Mouse (Mus musculus) ZHBTc4 (cell line): ENCODE measurements around the gene Fuca2.
A peak's percentile ranks its signal among the peaks of the same experiment; 100 is the strongest.
"Not testable (repeated sequence)": the region's sequence is repeated elsewhere in the genome, so short reads cannot be mapped to it uniquely, and the experiment has no call there.

ENCODE experiments used
- DNase-seq: peaks from one replicate; pipeline ENCODE4 v3.0.0-alpha.2; 2011; ENCODE audit warnings: low read depth, low spot score

Gene Fuca2

DNA sequence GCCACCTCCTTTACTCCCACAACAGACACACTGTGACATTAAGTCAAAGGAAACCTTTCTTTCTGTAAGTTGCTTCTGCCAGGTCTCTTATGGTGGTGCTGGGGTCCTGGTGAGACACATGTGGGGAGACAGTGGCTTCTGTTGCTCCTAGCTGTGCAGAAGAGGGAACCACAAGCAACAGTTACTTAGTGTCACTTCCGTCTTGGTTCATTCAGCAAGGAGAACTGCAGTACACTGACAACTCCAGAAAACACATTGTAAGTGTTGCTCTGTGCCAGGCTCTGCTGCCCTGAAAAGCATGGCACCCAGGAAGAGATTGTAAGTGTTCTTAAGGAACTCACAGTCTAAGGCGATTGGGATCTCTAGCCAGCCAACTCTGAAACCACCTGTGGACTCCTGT is at the start of gene Fuca2:
Gene Fuca2, plus strand, starts transcription at position 210 of the 400 bp plus-strand sequence.
- no peak for DNase-seq

DNA sequence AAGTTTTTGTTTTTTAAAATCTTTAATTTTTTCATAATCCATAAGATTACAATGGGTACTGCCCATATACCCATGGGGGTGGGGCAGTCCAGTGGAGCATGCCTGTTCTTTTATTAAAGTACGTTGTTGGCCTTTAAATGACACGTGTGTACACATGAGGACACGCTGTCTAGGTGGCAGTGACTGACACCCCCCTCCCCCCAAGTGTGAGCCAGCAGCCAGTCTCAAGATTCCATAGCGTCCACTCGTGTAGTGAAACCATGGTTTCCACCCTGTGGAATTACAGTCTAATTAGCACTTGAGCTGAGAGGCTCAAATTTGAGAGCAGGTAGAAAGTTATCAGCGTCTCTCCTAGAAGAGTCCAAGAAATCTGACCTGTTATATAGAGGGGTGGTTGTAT is 47.7 kb upstream of the Fuca2 start:
- no peak for DNase-seq

DNA sequence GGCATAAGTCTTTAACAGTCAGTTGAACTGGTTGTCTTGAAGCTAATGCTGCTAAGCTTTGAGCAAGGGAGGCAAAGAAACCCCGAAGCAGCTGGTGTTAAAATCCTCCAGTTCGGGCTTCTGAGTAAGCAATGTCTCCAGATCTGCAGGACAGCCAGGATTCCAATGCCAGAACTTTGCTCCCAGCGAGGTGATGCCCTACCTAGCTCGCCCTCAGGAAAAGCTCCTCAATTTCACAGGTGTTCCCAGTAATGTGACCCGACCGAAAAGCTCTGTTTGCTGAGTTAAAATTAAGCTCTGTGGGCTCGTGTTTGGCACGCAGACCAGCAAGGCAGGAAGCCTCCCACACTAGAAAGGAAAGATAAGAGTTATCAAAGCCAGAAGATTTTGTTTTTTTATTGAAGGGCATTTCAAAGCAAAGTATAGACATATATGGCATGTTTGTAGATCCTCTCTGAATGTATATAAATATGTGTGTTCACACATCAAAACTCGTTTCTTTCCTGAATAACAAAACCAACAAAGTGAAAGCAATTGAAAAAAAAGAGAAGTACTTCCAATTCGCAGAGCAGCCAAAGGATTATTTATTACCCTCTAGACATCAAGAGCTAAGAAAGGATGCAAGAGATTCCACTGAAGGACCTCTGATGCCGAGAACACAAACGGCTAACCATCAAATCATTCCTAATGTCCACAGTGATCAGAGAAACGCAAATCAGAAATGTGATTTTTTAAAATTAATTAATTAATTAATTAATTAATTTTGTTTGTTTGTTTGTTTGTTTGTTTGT is 45.9 kb upstream of the Fuca2 start:
- DNase-seq = no peak

DNA sequence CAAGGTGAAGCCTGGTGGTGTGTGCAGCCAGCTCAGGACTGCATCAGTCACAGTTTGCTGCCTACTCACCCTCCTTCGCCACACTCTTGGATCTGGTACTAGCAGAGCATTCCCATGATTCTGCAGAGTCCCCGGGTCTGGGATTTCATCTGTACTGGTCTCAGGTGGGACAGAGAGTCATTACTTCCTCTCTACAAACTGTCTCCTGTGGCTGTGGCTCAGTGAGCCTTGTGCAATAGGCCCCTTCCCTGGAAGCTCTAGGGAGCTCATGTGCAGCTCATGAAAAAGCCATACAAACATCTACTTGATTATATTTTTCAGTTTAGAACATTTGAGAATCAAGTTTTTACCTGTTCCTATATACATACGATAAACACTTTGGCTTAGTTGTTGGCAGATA is 35.0 kb upstream of the Fuca2 start:
- DNase-seq = not testable (repeated sequence)

DNA sequence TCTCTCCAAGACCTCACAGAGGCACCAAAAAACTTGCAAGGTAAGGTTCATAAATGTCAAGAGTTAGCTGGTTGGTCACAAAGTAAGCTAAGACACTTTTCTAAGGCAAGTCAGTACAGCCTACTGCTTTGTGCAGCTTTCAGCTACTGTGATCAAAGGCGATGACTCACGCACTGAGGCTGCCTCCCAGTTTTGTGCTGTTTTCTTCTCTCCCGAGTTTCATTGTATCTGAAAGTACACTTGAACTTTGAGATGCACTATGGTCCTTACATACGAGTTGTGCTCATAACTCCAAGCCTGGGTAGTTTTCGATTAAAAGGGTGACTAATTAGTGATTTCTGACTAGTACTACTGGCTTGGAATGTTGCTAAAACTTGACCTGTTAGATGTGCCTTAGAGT is 32.4 kb upstream of the Fuca2 start:
- no peak for DNase-seq

DNA sequence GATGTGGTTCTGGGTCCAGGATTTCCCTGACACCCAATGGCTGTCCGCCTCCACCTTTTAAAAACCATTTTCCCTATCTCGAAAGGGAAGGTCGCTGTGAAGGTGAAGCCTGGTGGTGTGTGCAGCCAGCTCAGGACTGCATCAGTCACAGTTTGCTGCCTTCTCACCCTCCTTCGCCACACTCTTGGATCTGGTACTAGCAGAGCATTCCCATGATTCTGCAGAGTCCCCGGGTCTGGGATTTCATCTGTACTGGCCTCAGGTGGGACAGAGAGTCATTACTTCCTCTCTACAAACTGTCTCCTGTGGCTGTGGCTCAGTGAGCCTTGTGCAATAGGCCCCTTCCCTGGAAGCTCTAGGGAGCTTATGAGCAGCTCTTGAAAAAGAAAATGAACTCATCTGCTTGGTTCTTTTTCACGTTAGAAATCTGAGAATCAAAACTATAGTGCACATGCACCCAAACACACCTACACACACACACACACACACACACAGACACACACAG is 31.3 kb upstream of the Fuca2 start:
- DNase-seq = not testable (repeated sequence)

DNA sequence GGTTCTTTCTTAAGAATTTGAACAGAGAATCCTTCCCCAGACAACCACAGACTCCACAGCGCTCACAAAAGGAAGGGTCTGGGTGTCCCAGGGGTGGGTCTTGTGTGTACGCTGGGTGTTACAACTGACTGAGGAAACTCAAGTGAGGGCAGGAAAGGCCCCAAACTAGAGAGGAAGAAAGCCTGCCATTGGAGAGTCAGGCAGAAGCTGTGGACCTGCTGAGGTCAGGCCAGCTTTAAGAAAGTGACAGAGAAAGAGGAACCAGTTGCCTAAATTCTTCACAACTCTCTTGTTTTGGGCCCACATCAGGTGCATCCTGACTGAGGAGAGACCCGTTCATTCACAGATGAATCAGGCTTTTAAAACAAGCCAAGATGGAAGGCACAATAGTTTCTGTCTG is 29.1 kb upstream of the Fuca2 start:
- DNase-seq = no peak

DNA sequence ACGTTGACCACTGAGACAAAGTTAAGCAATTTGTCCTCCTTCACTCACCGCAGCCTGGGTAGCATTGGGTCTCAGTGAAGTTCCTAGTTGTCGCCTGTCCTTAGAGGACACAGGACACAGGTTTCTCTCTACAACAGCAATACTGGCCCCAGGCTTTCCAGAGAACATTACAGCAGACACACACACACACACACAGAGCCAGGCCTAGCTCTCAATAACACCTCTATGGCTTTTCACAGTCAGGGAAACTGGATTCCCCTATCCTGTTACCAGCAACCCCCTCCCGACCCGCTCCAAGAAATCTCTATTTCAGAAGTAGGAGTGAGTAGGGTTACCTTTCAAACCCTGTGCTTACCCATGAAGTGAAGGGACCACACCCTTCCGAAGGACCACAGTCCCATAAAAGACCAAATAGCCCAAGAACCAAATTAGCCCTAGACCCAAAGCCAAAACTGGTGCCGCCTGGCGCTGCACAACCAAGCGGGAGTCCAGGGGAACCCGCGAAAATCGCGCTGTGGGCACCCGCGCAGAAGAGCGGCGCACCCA is 26.0 kb upstream of the Fuca2 start:
- DNase-seq = peak; percentile 7

DNA sequence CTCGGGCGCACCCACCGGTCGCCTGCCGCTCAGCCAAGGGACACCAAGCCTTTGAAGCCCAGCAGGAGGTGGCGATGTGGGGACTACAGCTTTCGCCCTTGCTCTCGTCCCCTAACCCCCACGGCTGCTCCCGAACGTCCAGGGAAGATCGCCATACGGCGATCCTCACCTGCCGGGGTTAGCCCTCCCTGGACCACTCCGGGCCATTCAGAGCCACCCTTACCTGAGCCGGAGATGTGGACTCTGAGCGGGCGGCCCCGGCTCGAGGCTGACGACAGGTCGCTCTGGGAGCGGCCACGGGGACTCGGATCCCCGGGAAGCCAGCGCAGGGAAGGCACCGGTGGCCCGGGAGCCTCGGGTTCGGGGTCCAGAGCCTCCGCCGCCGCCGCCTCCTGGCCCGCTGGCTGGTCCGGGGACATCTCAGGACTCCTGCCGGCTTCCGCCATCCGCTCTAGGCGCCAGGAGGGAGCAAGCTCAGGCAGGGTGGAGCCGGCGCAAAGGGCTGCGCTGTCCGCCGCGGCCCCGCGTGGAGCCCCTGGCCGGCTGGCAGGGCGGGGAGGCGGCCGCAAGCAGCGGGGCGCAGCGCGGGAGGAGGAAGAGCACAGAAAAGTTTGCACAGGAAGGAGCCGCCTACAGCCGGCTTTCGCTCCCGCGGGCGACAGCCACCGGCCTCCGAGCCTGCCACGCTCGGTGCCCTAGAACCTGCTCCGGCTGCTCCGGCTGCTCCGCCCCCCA is 25.3 kb upstream of the Fuca2 start, which contains the start of gene Phactr2:
Gene Phactr2, minus strand, starts transcription at position 580 of the 735 bp plus-strand sequence.
- DNase-seq = peak; percentile 77

DNA sequence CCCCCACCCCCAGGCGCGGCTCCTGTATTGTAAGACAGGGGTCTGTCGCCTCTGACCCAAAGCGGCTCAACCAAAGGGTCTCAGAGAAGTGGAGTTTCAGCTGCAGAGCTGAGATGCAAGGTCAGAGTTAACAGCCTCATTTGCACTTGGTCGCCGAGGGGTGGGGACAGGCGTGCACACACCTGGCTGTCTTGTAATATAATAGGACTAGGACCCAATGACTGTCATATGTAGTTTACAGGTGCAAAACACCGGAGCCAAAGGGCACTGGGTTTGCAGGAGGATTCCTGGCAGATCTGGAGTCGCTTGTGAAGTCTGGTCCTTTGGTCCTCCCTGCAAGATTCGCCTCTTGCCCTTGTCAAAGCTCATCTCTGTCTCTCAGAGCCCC is 24.8 kb upstream of the Fuca2 start:
- DNase-seq = no peak

DNA sequence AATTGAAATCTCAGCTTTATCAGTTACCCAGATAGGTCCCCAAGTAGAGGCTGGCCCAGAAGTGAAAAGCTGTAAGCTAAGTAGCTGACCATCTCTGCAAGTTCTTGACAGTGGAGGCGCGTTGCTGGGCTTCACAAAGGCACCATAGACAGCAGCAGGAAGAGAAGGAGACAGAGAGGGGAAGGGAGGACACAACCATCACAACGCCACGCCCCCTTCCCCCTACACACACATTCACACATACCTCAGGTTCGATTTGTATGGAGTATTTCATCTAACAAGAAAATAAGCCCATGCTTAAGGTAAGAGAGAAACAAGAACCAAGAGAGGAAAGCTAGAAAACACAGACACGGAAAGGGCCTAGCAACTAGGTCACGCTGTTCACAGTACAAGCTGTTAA is 24.2 kb upstream of the Fuca2 start:
- DNase-seq = peak; percentile 19

DNA sequence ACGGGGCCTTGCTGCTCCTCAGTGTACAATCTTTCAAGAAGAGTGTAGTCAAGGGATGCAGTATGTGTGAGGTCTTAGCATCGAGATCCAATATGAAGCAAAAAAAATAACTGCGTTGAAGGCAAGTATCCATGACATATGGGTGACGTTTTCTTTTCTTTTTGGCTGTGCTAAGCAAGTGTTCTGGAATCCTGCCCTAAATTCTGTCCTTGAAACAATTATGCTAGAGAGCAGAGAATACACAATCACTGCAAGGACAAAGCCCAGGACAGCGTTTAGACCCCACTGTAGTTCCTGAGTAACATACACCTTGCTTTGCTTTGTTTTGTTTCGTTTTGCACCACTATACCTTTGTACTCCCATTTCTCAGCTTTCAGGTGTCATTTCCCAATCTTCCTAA is 20.0 kb upstream of the Fuca2 start:
- DNase-seq = no peak

DNA sequence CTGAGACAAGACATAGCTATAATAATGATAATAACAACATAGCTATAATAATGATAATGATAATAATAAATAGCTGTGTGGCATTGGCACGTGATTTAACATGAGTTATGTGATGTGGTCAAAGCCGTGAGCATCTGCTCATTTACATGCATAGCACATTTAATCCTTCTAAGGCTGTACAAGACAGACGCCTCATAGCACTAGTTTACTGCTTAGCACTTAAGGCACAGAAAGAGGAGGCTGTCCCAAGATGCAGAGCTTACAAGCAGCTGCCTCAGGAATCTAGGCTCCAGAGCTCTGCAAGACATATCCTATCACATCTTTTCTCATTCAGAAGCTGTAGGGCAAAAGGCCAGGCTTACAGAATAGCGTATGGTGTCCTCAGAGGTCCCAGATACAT is 13.4 kb upstream of the Fuca2 start:
- no peak for DNase-seq

DNA sequence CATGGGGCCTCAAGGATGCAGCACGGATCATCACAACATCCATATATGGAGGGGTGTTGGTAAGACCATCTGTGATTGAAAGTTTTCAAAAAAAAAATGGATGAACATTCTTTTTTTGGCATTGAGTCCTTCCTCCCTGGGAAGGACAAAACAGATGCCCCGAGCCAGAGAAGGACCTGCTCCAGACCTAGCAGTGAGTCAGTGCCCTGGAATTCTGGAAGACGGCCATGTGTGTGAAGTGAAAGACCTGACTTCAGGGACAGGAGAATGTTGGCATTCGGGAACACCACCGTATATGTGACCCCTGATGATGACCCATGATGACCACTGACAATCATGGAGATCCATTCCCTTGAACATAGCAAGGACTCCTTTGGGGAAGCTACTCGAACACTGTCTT is 9.7 kb upstream of the Fuca2 start:
- no peak for DNase-seq

DNA sequence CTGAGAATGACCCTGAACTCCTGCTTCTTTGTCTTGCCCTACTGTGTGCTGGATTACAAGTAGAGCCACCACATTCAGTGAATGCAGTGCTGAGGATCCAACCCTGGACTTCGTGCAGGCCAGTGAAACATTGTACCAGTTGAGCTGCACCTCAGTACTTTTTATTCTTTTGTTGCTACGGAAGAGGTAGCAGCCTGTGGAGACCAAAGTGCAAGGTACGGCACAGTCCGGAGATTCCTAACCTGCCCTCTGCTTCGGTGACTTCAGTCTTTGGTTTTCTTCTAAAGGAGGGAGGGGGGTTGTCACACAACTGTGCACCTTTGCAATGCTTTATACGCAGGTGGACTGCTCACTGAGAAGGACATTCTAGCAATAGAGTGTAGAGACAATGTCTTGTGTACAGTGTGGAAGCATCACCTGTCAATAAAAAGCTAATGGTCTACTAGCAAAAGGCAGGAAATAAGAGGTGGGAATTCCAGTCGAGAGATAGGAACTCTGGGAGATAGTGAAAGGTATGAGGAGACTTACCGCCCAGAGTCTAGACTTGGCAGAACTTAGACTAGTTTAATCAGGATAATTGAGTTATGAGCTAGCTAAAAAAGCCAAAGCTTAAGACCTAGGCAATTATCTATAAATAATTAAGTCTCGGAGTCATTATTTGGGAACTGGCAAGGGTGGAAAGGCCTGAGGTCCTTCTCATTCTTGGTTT is 5.2 kb upstream of the Fuca2 start:
- DNase-seq = no peak

DNA sequence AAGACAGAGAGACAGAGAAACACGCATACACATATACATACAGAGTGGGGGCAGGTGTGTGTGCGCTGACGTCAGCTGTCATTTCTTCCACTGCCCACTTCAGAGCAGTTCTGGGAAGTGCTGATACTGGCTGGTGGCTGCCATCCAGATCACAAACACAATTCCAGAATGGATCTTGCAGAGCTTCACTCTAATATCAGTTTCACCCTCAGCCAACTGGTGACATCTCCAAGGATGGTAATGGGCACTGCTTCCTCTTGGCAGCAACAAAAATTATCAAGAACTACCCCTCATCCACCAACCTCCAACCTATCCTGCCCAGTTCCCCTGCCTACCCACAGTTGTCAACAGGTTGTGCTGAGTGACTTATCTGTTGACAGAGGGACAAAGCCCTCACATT is 3.0 kb upstream of the Fuca2 start:
- DNase-seq = no peak

DNA sequence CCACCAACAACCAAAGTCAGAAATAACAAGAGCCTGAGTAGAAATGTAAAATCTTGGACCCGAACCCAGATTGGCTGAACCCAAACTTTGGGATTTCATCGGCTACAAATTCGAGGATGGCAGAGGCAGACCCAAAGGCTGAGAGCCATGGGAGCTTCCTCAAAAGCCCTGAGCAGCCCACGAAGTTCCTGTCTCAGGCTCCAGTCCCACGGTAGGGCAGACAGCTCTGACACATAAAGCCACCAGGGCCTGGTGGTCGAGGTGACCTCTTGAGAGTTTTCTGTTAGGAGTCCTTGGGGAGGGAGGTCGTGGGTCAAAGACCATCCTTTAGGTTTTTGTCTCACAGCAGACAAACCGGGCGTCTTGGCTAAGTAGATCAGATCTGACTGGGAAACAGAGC is 1.1 kb downstream of the Fuca2 start:
- DNase-seq = no peak

DNA sequence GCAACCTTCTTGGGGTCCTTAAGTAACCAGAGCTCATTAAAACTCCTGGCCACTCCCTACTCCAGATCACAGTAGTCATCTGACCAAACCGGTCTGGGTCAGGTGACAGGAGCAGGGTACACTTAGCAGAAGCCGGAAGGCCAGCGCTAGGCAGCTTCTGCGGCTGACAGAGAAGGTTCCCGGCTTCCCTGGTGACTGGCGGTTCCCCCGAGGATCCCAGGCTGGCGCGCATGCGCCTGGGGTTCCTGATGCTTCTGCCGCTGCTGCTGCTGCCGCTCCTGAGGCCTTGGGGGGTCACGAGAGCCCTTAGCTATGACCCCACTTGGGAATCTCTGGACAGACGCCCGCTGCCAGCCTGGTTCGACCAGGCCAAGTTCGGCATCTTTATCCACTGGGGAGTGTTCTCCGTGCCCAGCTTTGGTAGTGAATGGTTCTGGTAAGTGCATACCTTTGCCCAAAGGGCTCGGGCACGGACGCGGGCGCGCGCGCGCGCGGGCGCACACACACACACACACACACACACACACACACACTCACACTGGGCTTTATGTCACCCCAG is 1.7 kb downstream of the Fuca2 start:
- peak; percentile 91 for DNase-seq

DNA sequence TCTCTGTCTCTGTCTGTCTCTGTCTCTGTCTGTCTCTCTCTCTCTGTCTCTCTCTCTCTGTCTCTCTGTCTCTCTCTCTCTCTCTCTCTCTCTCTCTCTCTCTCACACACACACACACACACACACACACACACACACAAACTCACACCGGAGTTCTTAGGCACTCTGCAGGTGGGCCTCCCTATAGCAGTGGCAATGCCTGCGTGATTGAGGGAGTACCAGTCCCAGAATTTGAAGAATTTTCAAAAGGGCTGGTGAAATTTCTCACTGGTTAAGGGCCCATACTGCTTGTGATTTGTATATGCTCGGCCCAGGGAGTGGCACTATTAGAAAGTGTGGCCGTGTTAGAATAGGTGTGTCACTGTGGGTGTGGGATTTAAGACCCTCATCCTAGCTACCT is 2.2 kb downstream of the Fuca2 start:
- DNase-seq = not testable (repeated sequence)

DNA sequence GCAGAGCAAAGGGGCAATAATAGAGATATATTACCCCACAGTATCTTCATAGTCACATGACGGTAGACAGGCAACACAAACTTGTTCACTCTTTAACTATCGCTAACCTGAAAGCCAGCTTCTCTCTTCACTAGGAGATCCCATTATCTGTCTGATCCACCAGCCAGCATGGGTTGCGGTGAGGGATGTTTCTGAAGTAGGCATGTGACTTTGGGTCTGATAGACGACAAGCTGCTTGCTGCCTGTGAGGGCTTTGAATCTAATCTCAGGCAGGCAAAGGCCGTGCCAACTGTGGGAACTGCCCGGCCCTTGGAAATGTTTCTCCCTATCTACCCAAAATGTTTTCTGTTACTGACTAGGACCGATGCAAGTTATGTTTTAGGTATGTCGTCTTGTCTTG is 3.0 kb downstream of the Fuca2 start:
- DNase-seq = no peak

DNA sequence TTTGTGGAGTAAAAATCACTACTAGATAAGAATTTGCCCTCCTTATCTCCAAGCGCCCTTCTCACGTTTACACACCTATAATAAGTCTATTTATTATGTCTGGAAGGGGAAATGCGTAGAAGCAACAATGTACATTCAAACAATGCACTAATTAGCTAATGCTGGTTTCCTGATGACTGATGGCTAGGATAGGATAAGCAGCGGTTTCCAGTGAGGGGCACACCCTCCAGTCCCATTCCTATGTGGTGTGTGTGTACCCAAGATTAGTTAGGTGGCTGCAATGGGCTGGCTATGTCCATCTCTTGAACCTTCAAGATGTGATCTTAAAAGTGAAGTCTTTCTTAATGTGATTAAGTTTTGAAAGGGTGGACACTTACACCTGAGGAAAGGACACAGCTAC is 22.5 kb downstream of the Fuca2 start:
- no peak for DNase-seq

DNA sequence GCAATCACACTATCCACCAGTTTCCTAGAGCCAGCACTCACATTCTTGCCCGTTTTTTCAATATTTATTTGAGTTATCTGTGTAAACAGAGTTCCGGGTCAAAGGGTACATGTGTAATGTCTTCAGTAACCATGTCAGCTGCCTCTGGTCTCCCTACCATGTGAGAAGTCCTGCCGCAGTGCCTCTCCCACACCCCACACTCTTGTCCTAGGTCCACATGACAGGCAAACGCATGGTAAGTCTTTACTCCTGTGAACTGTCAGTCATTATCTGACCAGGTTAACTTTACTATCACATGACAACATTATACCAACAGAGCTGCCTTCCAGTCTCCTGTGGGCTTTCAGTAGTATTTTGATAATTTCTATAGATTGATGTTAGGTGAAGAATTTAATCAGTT is 28.8 kb downstream of the Fuca2 start:
- no peak for DNase-seq
